Mouse (Mus musculus) cerebellum, postnatal 25 days (tissue): ENCODE data around the gene Sema4b.

Experiments used
- DNase-seq, 2 experiments: peaks; one replicate each; pipeline ENCODE4 v3.0.0; 2021; ENCODE audit warnings: mixed read lengths in 2 of 2

Sema4b gene

GRCm38 (mm10) chr7:80218666-80219065, 32.0 kb downstream of the Sema4b start:
- no peak for DNase-seq

GRCm38 (mm10) chr7:80220237-80220797, 33.7 kb downstream of the Sema4b start:
- DNase-seq: no peak

GRCm38 (mm10) chr7:80221179-80221750, 34.6 kb downstream of the Sema4b start:
- no peak for DNase-seq

- DNase-seq: no peak
These were observed 40.4 kb downstream of the Sema4b start for GRCm38 (mm10) chr7:80227065-80227464.

DNA sequence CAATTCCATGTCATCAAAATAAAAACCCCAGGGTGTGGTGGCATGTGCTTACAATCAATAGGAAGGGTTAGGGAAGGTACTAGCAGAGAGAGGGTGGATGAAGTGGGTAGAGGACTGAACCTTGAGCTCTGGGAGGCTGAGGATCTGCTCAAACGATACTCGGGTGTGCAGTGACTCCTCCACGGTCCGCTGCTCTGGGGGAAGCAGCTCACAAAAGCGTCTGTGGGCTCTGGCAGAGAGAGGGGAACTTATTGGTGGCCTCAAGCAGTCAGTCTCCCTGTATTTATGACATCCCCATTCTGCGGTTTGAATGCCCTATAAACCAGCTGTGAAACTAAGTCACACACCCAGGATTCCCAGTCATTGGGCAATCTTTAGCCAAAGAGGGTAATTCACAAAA, 43.6 kb downstream of the Sema4b start:
- DNase-seq: no peak

DNA sequence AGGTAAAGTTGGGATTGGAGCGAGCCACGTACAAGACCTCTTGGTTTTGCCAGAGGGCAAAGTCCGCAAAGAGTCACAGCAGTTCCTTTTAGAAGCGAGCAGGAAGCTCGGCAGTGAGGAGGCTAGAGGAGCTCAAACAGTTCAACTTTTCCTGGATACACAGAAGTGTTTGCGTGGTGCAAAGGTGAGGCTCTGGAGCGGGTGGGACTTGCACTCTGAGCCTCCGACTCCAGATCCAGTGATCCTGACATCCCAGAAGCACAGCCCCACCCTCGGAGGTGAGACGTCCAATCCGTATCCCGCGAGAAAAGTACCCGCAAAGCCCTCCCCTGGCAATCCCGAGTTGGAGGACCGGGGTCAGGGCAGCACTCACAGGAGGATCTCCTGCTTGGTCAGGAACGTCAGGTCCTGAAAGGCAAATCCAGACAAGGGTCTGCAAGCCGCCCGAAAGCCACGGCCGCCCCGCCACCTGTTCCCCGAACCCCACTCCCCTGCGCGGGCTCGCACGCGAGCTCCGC, 45.4 kb downstream of the Sema4b start:
- DNase-seq: no peak

DNA sequence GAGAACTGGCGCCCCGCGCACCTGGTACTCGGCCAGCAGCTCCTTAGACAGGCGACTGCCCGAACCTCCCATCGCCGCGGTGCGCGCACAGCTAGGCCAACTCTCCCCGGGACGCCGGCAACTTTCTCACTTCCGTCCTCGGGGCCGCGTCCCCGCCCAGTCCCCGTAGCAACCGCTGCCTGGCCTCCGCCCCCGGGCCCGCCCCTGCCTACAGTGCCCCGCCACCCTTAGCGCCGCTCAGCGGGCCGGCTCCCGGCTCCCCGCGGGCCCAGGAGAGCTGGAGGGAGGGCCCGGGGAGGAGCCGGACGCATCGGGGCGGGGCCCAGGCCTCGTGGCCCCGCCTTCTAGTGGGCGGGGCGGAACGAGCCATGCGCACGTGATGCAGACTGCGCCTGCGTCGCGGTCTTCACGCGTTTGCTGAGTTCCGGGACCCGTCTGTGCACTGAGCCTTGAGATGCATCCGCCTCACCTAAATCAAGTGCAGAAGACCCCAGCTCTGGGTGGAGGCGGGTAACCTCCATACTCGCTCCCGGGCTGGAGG, 45.9 kb downstream of the Sema4b start, which contains the start of the genes Cib1 and Gdpgp1:
Gene Cib1, minus strand, starts transcription at position 325 of the 541 bp plus-strand sequence.
Gene Gdpgp1, plus strand, starts transcription at position 377 of the 541 bp plus-strand sequence.
- peak; percentile 92 to 96 for DNase-seq

- no peak for DNase-seq
These were observed 47.2 kb downstream of the Sema4b start for GRCm38 (mm10) chr7:80233799-80234198.

- DNase-seq: no peak
These were observed 51.9 kb downstream of the Sema4b start for GRCm38 (mm10) chr7:80238542-80238941.

DNA sequence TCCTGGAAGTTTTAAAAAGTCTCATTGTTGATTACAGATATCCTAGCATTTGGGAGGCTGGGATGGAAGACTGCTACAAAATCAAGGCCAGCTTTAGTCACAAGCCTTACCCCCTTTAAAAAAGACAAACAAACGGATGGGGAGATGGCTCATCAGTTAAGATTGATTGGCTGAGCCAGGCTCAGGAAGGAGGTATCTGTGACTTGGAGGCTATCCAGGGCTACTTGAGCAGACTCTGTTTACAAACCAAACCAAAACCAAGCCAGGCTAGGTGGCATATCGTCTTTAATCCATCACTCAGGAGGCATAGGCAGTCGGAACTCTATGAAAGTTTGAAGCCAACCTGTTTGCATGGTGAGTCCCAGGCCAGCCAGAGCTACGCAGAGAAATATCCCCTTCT, 55.0 kb downstream of the Sema4b start:
- no peak for DNase-seq

DNA sequence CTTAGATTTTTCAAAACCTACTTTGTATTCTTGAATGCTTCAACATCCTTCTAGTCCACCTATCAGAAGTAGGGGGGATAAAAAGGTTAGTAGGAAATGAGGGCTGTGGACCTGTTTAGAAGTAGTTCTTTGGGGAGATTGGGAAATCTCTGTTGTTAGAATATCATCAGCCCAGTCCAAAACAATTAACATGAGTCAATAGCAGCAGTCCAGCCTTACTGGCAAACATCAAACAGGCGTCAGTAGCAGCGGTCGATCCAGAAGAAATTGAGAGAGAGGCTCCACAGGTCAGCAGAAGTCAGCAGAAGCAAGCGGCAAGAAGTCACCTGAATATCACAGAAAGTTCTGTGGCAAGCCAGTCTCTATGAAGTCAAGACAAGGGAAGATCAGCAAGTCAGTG, 58.2 kb downstream of the Sema4b start:
- no peak for DNase-seq

GRCm38 (mm10) chr7:80246148-80246721, 59.6 kb downstream of the Sema4b start, which contains the start of gene Ttll13:
Ttll13 (plus strand) TSS chr7:80246376.
- DNase-seq: peak; percentile 93 to 98

DNA sequence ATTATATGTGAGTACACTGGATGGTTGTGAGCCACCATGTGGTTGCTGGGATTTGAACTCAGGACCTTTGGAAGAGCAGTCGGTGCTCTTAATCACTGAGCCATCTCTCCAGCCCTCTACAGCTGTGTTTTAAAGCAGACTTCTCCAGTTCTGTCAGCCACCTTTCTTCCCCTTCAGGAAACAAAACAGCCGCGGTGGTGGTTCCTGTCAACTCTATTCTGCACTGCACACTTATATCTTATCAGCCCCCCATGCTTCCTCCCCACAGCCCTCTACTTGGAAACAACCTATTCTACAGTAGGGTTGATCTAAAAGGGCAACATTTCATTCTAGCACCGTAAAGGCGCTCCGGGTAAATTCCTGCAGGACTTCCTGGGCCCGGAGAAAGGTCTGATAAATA, 60.2 kb downstream of the Sema4b start:
- DNase-seq: no peak

GRCm38 (mm10) chr7:80252437-80252836, 65.8 kb downstream of the Sema4b start:
- no peak for DNase-seq

DNA sequence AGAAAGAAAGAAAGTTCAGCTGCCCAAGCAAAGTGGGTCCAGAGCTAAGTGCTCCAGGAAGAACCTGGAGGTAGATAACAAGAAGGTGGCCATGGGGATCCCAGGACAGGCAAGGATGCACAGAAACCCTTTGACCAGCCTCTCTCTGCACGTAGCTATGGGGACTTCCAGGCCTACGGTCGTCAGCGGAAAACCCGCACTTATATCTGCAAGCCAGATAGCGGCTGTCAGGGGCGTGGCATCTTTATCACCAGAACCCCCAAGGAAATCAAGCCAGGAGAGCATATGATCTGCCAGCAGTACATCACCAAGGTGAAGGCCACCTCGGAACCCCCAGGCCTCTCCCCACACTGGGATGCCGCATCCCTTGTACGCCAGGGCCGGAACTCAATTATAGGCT, 66.2 kb downstream of the Sema4b start:
- no peak for DNase-seq

GRCm38 (mm10) chr7:80255981-80256380, 69.3 kb downstream of the Sema4b start:
- no peak for DNase-seq

GRCm38 (mm10) chr7:80257706-80258105, 71.1 kb downstream of the Sema4b start:
- DNase-seq: no peak

DNA sequence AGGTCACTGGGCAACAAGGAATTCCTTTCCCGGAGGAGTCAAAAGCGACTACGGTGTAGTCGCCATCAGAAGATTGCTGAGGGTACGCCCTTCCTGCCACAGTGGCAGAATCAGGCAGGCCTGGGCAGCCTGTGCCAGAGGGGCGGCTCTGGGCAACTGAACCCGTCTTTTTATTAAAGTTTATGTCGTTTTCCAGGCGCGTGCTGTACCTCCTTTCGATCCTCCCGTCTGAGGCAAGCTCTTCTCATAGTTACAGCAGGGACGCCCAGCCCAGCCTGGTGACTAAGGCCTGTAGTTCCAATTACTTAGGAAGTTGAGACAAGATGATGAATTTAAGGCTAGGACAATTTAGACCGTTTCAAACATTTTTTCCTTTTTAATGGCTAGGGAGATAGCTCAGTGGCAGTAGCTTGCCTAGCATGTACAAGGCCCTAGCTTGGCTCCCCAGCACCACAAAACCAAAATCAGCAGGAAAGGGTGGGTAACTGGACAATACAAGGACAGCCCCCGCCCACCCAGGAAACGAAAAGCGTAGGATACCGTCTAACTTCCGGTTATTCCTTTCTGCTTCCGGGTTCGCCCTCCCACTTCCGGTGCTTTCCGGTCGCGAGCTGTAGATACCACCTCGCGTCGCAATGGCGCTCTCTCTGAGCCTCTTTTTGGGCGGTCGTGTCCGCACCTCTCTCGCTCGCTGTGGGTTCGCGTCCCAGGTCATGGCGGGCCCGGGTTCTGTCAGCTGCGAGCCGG, 74.2 kb downstream of the Sema4b start, which contains the start of gene Ngrn:
Gene Ngrn, plus strand, starts transcription at position 591 of the 747 bp plus-strand sequence.
- peak; percentile 85 to 90 for DNase-seq

DNA sequence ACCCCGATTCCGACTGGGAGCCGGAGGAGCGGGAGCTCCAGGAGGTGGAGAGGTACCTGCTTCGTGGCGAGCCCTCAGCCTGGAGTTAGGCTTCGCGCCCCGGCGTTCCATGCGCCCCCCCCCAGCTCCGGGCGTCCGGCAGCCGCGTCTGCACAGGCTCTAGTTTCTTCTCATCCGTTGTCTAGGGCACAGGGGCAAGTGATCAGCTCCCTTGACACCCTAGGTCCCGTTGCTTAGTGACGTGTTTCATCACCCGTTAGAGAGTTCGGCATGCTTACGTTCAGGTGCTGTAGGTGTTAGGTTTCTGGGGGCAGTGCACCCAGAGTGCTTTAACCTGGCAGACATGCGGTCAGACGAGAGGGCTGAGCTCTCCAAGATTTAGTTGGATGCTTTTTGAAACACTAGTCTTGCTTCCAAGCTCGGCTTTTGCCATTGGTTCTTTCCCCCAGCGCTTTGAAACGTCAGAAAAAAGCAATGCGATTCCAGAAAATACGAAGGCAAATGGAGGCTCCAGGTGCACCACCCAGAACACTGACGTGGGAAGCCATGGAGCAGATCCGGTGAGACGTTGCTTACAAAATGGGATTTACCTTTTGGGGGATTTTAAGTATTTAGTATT, 74.8 kb downstream of the Sema4b start:
- peak in 1 of 2 experiments; percentile 19 for DNase-seq

- DNase-seq: no peak
These were observed 78.0 kb downstream of the Sema4b start for GRCm38 (mm10) chr7:80264606-80265005.

DNA sequence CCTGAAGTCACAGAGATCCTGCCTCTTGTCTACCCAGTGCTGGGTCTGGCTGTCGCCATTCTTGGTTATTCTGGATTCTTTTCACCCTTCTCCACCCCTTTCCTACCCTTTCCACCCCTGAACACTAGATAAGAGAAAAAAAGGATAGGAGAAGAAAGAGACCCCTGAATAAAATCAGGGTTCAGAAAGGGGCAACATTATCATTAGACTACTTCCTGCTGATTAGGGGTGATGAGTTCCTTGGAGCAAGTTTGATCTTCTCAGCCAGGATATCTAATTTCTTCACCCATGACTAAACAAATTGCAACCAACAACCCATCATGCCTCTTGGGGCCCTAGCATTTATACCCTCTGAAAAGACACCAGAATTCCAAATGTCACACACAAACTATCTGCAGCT, 81.1 kb downstream of the Sema4b start:
- DNase-seq: no peak
